Mouse (Mus musculus) spleen, adult 2 months (tissue): ENCODE results near the gene Kctd5.

ENCODE experiments used
- CTCF ChIP-seq: fragments of 200-500 bp; IDR thresholded peaks from 2 replicates; pipeline ENCODE4 v1.5.1; 2011; ENCODE audit warnings: mild to moderate bottlenecking, inconsistent platforms; ENCODE audit not compliant: insufficient read depth, insufficient read length, insufficient replicate concordance; ENCODE audit errors: extremely low read depth
- POLR2A ChIP-seq: fragments of 200-500 bp; IDR thresholded peaks from 2 replicates; pipeline ENCODE4 v1.6.1; 2011; ENCODE audit warnings: low read depth, low read length, inconsistent platforms

DNA sequence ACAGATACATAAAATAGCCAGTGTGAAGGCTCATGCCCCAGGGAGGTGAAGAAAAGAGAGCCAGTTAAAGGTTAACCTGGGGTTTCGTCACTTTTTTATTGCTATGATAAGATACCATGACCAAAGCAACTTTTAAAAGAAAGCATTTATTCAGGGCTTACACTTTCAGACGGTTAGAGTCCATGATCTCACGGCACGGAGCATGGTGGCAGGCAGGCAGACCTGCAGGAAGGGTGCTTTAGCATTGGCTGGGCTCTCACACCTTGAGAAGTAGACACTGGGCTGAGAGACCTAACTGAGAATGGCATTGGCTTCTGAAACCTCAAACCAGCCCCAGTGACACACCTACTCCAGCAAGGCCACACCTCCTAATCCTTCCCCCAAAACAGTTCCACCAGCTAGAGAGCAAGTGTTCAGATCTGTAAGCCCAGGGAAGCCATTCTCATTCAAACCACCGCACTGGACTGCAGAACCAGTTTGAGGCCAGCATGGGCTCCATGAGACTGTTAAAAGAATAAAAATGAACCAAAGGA lies 58.8 kb downstream of the Kctd5 start:
- TF ChIP-seq POLR2A (no peak), CTCF (no peak)
